Mouse (Mus musculus) intestine, embryonic 15.5 days (tissue): Measurements from ENCODE around the gene Exoc8. TPM values are rescaled to one million over a fixed set of nuclear protein-coding genes. Genes with fewer than 3 reads are reported as not detected.

ENCODE experiments used
- ATAC-seq: fragments of 200-750 bp; cut with Nextera tagmentation; 2 replicates; pipeline ENCODE4 v1.8.0; 2017; ENCODE audit warnings: moderate TSS enrichment, moderate library complexity
- H3K27ac ChIP-seq: fragments of 300-500 bp; sonication (generic); 2 replicates; pipeline ENCODE4 v1.5.1; 2015; ENCODE audit warnings: mild to moderate bottlenecking, inconsistent platforms
- H3K27me3 ChIP-seq: fragments of 300-500 bp; sonication (generic); replicated peaks from 2 replicates; pipeline ENCODE4 v1.6.1; 2015; ENCODE audit warnings: inconsistent platforms
- H3K36me3 ChIP-seq: fragments of 300-500 bp; sonication (generic); 2 replicates; pipeline ENCODE4 v1.6.1; 2015; ENCODE audit warnings: inconsistent platforms
- H3K4me1 ChIP-seq: fragments of 300-500 bp; sonication (generic); replicated peaks from 2 replicates; pipeline ENCODE4 v1.6.1; 2015; ENCODE audit warnings: inconsistent platforms
- H3K4me2 ChIP-seq: fragments of 300-500 bp; sonication (generic); replicated peaks from 2 replicates; pipeline ENCODE4 v1.6.1; 2015; ENCODE audit warnings: mild to moderate bottlenecking, inconsistent platforms
- H3K4me3 ChIP-seq: fragments of 300-500 bp; sonication (generic); replicated peaks from 2 replicates; pipeline ENCODE4 v1.5.1; 2015; ENCODE audit warnings: inconsistent platforms
- H3K9ac ChIP-seq: fragments of 300-500 bp; sonication (generic); 2 replicates; pipeline ENCODE4 v1.6.1; 2015; ENCODE audit warnings: inconsistent platforms
- H3K9me3 ChIP-seq: fragments of 300-500 bp; sonication (generic); 2 replicates; pipeline ENCODE4 v1.6.1; 2016; ENCODE audit warnings: inconsistent platforms
- WGBS: fragments of 180-500 bp; shearing (Covaris S2); methylation state at CpG from one replicate; pipeline ENCODE4 v1.1.7; 2015; 5-methylcytosine and 5-hydroxymethylcytosine counted together
- polyA plus RNA-seq: library from polyadenylated mRNA; unstranded; fragments of >200 nt; fragmentation: Nextera tagmentation; extraction: Ambion mirVana; gene quantifications from 2 replicates; pipeline ENCODE4 v1.2.1, GENCODE M21; 2015

Gene Exoc8
- polyA plus RNA-seq, 1 experiment from 2014 or later = 7.5 TPM

DNA sequence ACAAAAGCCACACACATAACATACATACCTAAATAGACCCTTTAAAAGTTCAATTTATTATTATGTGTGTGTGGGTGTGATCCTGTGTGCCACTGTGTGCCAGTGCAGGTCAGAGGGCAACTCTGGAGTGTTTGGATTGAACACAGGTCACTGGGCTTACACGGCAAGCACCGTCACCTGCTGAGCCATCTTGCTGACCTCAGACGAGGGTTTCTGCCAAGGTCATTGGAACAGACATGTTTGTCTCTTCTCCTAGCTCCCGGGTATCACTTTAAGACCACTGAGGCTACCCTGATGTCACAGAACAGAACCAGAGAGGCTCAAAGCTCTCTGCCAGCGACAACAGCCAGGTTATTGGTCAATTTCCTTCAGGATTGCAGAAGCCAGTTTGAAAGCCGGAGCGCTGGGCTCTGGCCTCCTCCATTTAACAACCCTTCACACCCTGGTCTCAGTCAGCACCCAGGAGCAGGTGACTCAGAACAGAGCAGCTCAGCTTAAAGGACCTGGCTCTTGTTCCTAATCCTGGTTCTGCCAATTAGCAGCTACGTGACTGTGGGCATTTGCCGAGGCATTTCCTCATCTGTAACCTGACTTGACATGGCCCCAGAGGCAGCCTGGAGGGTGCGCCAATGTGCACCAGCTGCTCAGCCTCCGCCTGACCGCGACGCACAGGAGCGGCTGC lies 26.6 kb upstream of the Exoc8 start:
- H3K27me3 ChIP-seq = no peaks in the 10 kb centered on the region
- no peaks in the 10 kb centered on the region for H3K9me3 ChIP-seq
- no peak overlapping the region for H3K9ac ChIP-seq
- peaks cover 31% of the 10 kb centered on the region for H3K4me1 ChIP-seq
- H3K4me3 ChIP-seq = no peak overlapping the region
- 86% methylated on average over 15 of the region's 15 CpGs for WGBS
- H3K27ac ChIP-seq = no peak overlapping the region
- no peaks in the 10 kb centered on the region for H3K36me3 ChIP-seq
- ATAC-seq = no peak
- H3K4me2 ChIP-seq = no peak overlapping the region

DNA sequence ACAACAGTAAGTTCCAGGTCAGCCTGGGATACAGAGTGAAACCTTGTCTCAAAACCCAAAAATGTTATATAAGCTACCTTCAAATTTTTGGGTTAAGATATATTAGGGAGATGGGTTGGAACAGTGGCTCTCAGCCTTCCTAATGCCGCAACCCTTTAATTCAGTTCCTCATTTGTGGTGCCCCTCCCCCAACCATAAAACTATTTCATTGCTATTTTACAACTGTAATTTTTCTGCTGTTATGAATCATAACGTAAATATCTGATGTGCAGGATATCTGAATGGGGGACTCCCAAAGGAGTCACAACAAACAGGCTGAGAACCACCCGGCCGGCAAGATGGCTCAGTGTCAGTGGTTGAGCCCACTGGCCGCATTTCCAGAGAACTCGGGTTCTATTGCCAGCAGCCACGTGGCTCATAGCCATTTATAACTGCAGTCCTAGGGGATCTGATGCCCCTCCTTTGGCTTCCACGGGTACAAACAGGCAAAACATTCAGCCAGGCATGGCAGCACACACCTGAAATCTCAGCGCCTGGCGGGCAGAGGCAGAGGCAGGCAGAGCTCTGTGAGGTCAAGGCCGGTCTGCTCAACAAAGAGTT lies 25.1 kb upstream of the Exoc8 start:
- no peaks in the 10 kb centered on the region for H3K27me3 ChIP-seq
- no peak overlapping the region for H3K27ac ChIP-seq
- H3K9me3 ChIP-seq = no peaks in the 10 kb centered on the region
- H3K4me1 ChIP-seq = peaks cover 31% of the 10 kb centered on the region
- 60% methylated on average over 11 of the region's 11 CpGs for WGBS
- peak; percentile 9 for ATAC-seq
- no peak overlapping the region for H3K4me3 ChIP-seq
- H3K36me3 ChIP-seq = no peaks in the 10 kb centered on the region
- peak overlapping the region; percentile 43 for H3K4me2 ChIP-seq
- H3K9ac ChIP-seq = no peak overlapping the region

DNA sequence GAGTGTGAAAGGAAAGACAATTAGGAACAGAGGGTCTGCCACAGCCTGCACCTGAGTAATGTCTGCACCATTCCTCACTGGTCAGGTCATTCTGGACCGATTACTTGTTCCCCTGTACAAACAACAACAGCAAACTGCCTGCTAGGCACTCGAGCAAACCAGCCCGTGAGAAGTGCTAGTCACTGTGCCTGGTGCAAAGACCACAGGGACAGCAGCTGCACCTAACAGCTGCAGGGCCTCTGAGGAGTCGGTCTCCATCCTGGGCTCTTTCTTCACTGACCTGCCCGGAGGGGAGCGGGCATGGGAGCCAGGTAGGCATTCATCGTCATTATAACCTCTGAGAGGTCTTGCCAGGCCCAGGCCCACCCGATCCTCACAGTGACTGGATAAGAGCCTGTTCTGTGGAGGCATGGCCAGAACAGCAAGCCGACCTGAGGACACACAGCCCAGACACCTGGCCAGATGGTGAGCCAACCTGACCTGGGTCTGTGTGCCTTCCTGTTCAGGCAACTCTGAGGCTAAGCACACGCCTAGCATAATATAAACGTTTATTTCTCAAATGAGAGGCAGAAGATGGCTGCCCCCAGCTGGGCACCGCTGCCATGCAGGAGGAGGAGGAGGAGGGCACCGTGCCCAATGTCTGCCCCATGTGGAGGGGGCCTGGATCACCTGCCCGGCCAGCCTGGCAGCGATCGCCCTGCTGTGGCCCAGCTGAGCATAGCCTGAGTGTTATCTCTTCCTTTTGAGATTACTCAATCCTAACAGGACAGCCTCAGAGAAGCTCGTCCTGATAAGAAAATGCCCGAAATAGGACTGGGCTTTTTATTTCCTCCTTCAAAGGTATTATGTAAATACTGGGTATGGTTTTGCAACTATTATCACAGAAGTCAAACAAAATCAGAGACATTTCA lies 24.1 kb upstream of the Exoc8 start:
- Histone ChIP-seq H3K36me3 (no peaks in the 10 kb centered on the region), H3K4me2 (peak overlapping the region; percentile 44), H3K27ac (no peak overlapping the region), H3K9ac (no peak overlapping the region), H3K4me1 (peaks cover 22% of the 10 kb centered on the region), H3K27me3 (no peaks in the 10 kb centered on the region), H3K9me3 (no peaks in the 10 kb centered on the region), H3K4me3 (no peak overlapping the region)
- peak; percentile 84 for ATAC-seq
- WGBS = 45% methylated on average over 18 of the region's 18 CpGs

DNA sequence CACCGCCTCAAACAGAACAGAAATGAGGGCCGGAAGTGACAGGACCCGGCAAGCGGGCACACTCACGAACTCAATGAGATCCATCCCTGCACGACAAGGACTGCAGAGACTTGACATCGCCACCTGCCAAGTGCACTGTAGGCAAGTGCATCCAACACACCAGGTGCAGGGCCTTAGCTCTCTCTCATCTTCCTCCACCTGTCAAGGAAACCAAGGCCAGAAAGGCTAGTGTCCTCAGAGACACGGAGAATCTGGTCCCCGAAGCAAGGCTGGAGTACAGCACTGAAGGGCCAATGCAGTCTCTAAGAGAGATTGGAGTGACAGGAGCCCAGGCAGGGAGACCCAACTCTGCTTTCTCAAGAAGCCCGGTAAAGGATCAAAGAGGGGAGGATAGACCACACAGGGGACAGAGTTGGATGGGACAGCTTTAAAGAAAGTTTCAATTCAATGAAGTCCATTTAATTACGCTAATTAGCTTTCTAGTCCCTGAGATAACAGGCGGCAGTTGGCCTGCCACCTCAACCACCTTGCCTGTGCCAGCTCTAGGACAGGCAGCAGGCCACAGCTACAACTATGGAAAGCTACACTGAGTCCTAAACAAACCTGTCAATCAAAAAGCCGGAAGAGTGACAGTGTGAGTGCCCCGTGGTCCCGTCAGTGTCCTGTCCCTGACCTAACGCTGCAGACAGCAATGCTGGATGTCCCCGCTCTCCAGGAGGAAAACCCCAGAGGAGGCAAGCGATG lies 20.4 kb upstream of the Exoc8 start:
- Histone ChIP-seq H3K27me3 (no peaks in the 10 kb centered on the region), H3K9me3 (no peaks in the 10 kb centered on the region), H3K9ac (no peak overlapping the region), H3K36me3 (peaks cover 17% of the 10 kb centered on the region), H3K27ac (no peak overlapping the region), H3K4me3 (no peak overlapping the region), H3K4me1 (peaks cover 13% of the 10 kb centered on the region), H3K4me2 (no peak overlapping the region)
- WGBS = 82% methylated on average over 18 of the region's 18 CpGs
- ATAC-seq = no peak

DNA sequence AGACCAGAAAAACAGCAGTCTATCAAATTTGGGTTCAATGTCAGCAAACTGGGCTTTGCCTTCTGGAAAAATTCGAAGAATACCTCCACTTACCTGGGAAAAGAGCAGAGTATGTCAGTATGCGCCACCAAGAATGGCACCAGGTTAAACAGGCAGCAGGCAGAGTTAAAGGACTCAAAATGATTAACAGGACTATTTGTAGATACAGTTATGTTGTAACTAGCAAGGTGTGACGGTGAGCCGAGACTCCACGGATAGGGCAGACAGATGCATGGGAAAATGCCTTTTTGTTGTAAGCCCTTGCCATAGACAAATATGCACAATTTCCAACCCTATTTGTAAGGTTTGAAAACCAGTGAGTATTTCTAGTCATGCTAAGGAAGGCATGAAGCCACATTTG lies 16.6 kb upstream of the Exoc8 start:
- H3K4me2 ChIP-seq = no peak overlapping the region
- peaks cover 42% of the 10 kb centered on the region for H3K36me3 ChIP-seq
- WGBS = 94% methylated on average over 5 of the region's 5 CpGs
- no peak overlapping the region for H3K9ac ChIP-seq
- no peaks in the 10 kb centered on the region for H3K4me1 ChIP-seq
- H3K27me3 ChIP-seq = no peaks in the 10 kb centered on the region
- H3K4me3 ChIP-seq = no peak overlapping the region
- no peak overlapping the region for H3K27ac ChIP-seq
- H3K9me3 ChIP-seq = no peaks in the 10 kb centered on the region
- ATAC-seq = no peak

DNA sequence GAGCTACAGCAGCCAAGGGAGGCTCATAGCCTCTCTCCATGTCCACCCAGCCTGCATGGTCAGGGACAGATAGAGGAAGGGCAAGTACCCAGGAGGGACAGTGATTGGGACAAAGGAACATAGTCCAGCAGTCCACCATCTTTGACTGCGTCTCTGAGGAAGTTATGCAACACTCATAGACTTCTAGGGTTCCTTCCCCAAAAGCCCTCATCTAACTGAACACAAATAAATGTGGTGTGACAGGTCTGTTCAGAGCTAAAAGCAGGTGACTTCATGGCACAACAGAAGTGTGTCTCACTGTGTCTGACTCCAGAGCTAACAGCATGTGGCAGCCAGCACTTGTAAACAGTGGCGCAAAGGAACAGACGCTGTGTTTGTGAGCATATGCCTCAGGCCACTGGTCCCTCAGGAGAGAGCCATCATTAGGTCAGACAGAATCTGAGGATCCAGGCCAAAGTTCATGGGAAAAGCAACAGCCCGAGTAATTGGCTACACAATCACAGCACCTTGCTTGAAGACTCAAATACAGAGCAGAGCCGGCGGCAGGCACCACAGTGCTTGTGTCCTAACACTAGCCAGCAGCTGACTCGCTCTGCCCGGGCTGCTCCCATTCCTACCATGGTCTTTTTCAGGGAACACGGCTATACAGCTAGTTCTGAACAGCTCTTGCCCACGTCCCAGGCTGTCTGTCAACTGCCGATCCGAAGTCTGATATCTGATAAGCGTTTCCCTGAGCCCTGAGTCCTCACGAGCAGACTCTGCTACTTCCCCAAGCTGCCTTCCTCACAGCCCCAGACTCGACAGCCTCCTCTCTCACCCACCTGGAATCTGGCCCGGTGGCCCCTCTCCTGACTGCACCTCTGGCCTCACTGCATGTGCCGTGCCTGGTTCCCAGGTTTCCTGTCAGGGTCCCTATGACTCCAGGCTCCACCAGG lies 14.7 kb upstream of the Exoc8 start:
- H3K4me2 ChIP-seq = no peak overlapping the region
- no peak for ATAC-seq
- H3K9me3 ChIP-seq = no peaks in the 10 kb centered on the region
- H3K9ac ChIP-seq = no peak overlapping the region
- H3K36me3 ChIP-seq = peaks cover 42% of the 10 kb centered on the region
- no peaks in the 10 kb centered on the region for H3K4me1 ChIP-seq
- no peaks in the 10 kb centered on the region for H3K27me3 ChIP-seq
- H3K4me3 ChIP-seq = no peak overlapping the region
- 79% methylated on average over 17 of the region's 17 CpGs for WGBS
- no peak overlapping the region for H3K27ac ChIP-seq

DNA sequence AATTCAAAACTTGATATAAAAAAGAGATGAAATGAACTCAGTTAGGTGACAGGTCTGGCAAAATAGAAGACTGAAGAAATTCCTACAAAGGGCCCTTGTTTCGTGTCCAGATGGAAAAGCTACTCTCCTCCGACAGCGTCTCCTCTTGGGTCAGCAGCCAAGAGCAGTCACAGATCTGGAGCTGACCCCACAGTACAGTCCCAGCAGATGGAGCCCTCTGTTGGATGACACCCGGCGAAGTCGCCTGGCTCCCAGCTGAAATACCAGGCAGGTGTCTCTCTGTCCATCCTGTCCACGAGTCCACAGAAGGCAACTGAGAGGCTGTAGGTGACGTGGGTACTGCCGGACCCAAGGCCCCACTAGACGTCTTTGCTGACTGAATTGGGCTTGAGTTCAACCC lies 12.8 kb upstream of the Exoc8 start:
- ATAC-seq = no peak
- 83% methylated on average over 10 of the region's 10 CpGs for WGBS
- Histone ChIP-seq H3K9me3 (no peaks in the 10 kb centered on the region), H3K36me3 (peaks cover 47% of the 10 kb centered on the region), H3K27me3 (no peaks in the 10 kb centered on the region), H3K4me3 (no peak overlapping the region), H3K4me2 (no peak overlapping the region), H3K27ac (no peak overlapping the region), H3K9ac (no peak overlapping the region), H3K4me1 (no peaks in the 10 kb centered on the region)

DNA sequence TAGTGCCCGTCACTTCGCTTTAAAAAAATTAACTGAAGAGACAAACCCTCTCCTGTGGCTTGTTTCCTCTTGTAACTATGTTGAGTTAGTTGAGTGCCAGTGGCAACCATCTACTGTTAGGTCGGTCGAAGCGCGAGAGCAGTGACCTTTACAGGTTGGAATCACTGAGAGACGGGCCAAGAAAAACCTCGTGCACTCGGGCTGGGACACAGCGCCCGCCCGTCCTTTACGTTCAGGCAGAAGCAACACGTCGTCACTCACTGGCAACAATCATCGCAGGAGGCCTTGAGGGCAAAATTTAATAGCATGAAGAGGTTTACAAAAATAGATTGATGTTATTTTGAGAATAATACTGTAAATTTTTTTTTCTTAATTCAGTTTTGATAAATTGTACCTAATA lies 12.4 kb upstream of the Exoc8 start:
- Histone ChIP-seq H3K4me3 (no peak overlapping the region), H3K27me3 (no peaks in the 10 kb centered on the region), H3K9ac (no peak overlapping the region), H3K4me1 (no peaks in the 10 kb centered on the region), H3K36me3 (peaks cover 43% of the 10 kb centered on the region), H3K4me2 (no peak overlapping the region), H3K27ac (no peak overlapping the region), H3K9me3 (no peaks in the 10 kb centered on the region)
- 93% methylated on average over 16 of the region's 16 CpGs for WGBS
- ATAC-seq = no peak

DNA sequence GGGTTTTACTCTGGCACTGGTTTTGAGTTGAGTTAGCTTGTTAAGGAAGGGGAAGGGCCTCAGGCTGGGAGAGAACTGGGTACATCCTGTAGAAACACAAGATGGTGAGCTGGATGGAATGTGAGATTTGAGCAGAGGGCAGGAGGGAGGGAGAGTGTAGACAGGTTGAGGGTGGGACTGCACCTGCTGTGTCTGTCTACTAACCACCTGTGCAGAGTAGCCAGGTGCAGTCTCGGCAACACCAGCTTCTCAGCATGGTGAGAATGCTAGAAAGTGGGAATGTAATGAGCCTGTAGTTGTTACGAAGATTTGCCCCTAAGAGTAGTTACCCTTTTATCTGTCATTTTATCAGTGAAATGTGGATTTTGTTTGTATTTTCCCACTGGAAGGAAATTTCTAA lies 8.0 kb upstream of the Exoc8 start:
- no peak for ATAC-seq
- Histone ChIP-seq H3K27ac (no peak overlapping the region), H3K27me3 (no peaks in the 10 kb centered on the region), H3K9me3 (no peaks in the 10 kb centered on the region), H3K4me3 (no peak overlapping the region), H3K36me3 (peaks cover 39% of the 10 kb centered on the region), H3K4me2 (no peak overlapping the region), H3K4me1 (no peaks in the 10 kb centered on the region), H3K9ac (no peak overlapping the region)
- WGBS = 81% methylated on average over 2 of the region's 2 CpGs

DNA sequence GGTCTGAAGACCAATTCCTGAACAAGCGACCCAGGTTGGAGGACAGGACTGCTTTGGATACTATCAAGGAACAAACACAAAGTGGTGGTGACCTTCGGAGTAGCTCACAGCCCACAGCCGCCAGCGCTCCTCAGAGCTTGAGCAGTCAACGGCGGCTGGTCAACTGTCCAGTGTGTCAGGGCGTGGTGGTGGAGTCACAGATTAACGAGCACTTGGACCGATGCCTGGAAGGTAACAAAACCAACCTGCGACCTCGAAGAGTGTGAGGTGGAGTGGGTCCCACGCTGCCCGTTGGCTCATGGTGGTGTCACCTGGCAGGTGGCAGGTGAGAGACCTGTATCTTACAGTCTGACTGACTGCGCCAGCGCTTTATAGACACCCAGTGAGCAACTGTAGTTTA lies 5.7 kb upstream of the Exoc8 start:
- no peak; the same call in 1 of the 2 replicates for ATAC-seq
- WGBS = 93% methylated on average over 15 of the region's 15 CpGs
- Histone ChIP-seq H3K9me3 (no peaks in the 10 kb centered on the region), H3K27me3 (no peaks in the 10 kb centered on the region), H3K4me1 (peaks cover 7% of the 10 kb centered on the region), H3K4me2 (no peak overlapping the region), H3K4me3 (no peak overlapping the region), H3K9ac (no peak overlapping the region), H3K36me3 (peaks cover 36% of the 10 kb centered on the region), H3K27ac (no peak overlapping the region)

DNA sequence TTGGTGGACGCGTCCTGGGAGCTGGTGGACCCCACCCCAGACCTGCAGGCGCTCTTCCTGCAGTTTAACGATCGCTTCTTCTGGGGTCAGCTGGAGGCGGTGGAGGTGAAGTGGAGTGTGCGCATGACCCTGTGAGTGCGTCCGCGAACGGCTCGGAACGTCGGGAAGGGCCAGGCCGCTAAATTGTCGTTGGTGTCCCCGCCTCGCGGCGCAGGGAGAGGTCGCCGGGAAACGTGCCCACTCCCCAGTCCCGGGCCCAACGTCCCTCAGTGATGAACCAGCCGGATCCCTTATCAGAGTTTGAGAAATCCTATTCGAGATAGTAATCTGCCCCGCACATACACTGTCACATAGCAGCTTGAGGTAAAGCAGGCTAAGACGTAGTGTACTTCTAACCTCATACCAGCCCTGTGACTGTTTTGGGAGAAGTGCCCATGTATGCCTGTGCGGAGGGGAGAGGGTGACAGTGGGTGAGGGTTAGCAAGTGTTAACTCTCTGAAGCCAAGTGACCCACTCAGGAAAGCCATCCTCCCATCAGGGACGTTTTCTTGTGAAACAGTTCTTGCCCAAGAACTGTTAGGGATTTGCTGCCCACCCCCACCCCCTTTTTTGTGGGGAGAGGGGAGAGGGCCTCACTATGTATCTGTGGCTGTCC lies 873 bp upstream of the Exoc8 start:
- peak overlapping the region; percentile 88 for H3K4me3 ChIP-seq
- 0 out of 2 replicates have a peak, but pooled peaks have one; percentile 1 for ATAC-seq
- peaks cover 23% of the 10 kb centered on the region for H3K4me1 ChIP-seq
- no peaks in the 10 kb centered on the region for H3K9me3 ChIP-seq
- WGBS = 4% methylated on average over 31 of the region's 31 CpGs
- H3K4me2 ChIP-seq = peak overlapping the region; percentile 76
- H3K27me3 ChIP-seq = no peaks in the 10 kb centered on the region
- peak overlapping the region; percentile 79 for H3K9ac ChIP-seq
- peak overlapping the region; percentile 67 for H3K27ac ChIP-seq
- H3K36me3 ChIP-seq = peaks cover 36% of the 10 kb centered on the region
